In the genomic region with DNA sequence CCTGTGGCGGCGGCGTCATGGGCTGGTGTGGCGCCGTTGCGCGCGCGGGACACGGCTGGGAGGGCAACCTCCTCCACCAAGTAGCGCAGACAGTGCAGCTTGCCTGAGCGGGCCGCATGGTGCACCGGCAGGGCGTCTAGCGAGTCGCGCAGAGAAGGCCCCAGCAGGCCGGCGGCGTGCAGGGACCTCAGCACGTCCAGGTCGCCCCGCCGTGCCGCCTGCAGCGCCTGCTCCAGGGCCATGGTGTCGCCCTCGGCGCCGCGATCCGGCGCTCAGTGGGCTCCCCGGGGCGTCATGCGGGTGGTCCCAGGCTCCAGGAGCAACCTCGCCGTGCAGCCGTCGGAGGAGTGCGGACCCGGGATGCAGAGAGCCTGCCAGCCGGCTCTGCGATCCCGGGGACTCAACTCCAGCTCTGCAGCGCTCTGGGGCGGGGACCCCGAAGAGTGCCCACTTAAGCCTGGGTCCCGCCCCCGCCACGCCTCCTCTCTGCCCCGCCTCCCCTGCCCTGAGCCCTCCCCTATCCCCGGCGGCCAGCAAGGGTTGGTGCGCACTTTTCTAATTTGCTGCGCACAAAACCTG, we compare ENCODE assay signal across 8 mouse cellular contexts. TPM values are rescaled to one million over a fixed set of nuclear protein-coding genes. Genes with fewer than 3 reads are reported as not detected.
A peak's percentile ranks its signal among the peaks of the same experiment; 100 is the strongest.
DNase-seq lines count a peak whose midpoint lies in the region; ATAC-seq and TF ChIP-seq lines count a peak whose summit lies in the region.

Gene Espn, minus strand, starts transcription at position 406 of the 579 bp plus-strand sequence.

- peaks cover 33% of the 10 kb centered on the region for H3K4me1 ChIP-seq in E14TG2a.4 (replicated peaks; ENCODE audit: low read depth, low read length)
- H3K4me1 ChIP-seq in heart, embryonic 11.5 days (ENCODE audit: control insufficient read depth, insufficient read depth, low read length), result peaks cover 18% of the 10 kb centered on the region

- H3K36me3 ChIP-seq in E14TG2a.4 (ENCODE audit: insufficient read depth, low read length), result no peaks in the 10 kb centered on the region
- H3K36me3 ChIP-seq in heart, embryonic 11.5 days (ENCODE audit: control insufficient read depth, insufficient read depth, low read length), result no peaks in the 10 kb centered on the region
- no peaks in the 10 kb centered on the region for H3K36me3 ChIP-seq in splenic B cell, adult 2 months (ENCODE audit: control insufficient read depth, insufficient read depth, low read length, poor library complexity, severe bottlenecking)

- DNase-seq in adrenal gland, postnatal 36 days, result peak; percentile 72 to 84
- peak; percentile 83 for DNase-seq in kidney, postnatal 10 days
- DNase-seq in lung, postnatal 4 days, result peak; percentile 80 to 81
- peak; percentile 47 for DNase-seq in splenic B cell, adult 2 months (ENCODE audit: low read depth, low spot score)
- no peak for DNase-seq in right cerebral cortex, adult 18-20 months
- no peak for DNase-seq in cerebellum, adult 9-11 months

- no peak within 1 kb of the TSS for H3K27ac ChIP-seq in heart, embryonic 11.5 days (ENCODE audit: low read depth, low read length)

- no peaks in the 10 kb centered on the region for H3K9me3 ChIP-seq in E14TG2a.4 (ENCODE audit: low read length)
- no peaks in the 10 kb centered on the region for H3K9me3 ChIP-seq in heart, embryonic 11.5 days (replicated peaks; ENCODE audit: control insufficient read depth, low read length)

- peak within 1 kb of the TSS; percentile 89 for H3K4me3 ChIP-seq in E14TG2a.4 (replicated peaks; ENCODE audit: low read length)
- H3K4me3 ChIP-seq in heart, embryonic 11.5 days (ENCODE audit: low read depth, low read length), result peak within 1 kb of the TSS; percentile 44

- no peak for TF ChIP-seq CTCF in E14TG2a.4 (conservative IDR thresholded peaks at IDR 0.05; ENCODE audit: low read length)

- H3K9ac ChIP-seq in heart, embryonic 11.5 days (ENCODE audit: low read depth, low read length), result 0 out of 2 replicates have a peak within 1 kb of the TSS, but pooled peaks have one; percentile 35

- ATAC-seq in heart, embryonic 11.5 days (replicated peaks; ENCODE audit: insufficient number of reproducible peaks, low FRiP score, low TSS enrichment), result peak; percentile 75

- H3K27me3 ChIP-seq in E14TG2a.4 (ENCODE audit: insufficient read depth, low read length), result peaks cover 67% of the 10 kb centered on the region
- peaks cover 52% of the 10 kb centered on the region for H3K27me3 ChIP-seq in heart, embryonic 11.5 days (ENCODE audit: control insufficient read depth, insufficient read depth, low read length)
- H3K27me3 ChIP-seq in splenic B cell, adult 2 months (ENCODE audit: control insufficient read depth, insufficient read depth, low read length, poor library complexity, severe bottlenecking), result no peaks in the 10 kb centered on the region

- peak within 1 kb of the TSS; percentile 72 for H3K4me2 ChIP-seq in heart, embryonic 11.5 days

- 1% methylated on average over 55 of the region's 57 CpGs for WGBS in heart, embryonic 11.5 days (ENCODE audit: insufficient replicate concordance)

RNA-seq across cellular contexts. Expression of gene Espn, which starts in this region (rescaled TPM):
- 1 to 10 TPM; 1.2 to 1.5 TPM for total RNA-seq in adrenal gland, postnatal 36 days (2021)
- polyA plus RNA-seq in heart, embryonic 11.5 days (2014; fragmentation: Nextera tagmentation; extraction: Ambion mirVana), result 0.90 and 1.3 TPM in 2 replicates

Comparison
In these comparisons a context has a peak if more than half of its experiments do, and no peak if none do; other contexts are left out.
1. DNase-seq: peak in adrenal gland, postnatal 36 days (2 of 2), kidney, postnatal 10 days (single experiment), lung, postnatal 4 days (2 of 2) and splenic B cell, adult 2 months (single experiment); none in right cerebral cortex, adult 18-20 months (single experiment) and cerebellum, adult 9-11 months (single experiment).